Mouse (Mus musculus): Measurements from ENCODE around the gene Slc35a3. TPM values are rescaled to one million over a fixed set of nuclear protein-coding genes. Genes with fewer than 3 reads are reported as not detected.
A peak's percentile ranks its signal among the peaks of the same experiment; 100 is the strongest.

Slc35a3 gene
- total and polyA plus RNA-seq, 3 experiments, result 19.2 to 20.3 TPM; not detected in 1

DNA sequence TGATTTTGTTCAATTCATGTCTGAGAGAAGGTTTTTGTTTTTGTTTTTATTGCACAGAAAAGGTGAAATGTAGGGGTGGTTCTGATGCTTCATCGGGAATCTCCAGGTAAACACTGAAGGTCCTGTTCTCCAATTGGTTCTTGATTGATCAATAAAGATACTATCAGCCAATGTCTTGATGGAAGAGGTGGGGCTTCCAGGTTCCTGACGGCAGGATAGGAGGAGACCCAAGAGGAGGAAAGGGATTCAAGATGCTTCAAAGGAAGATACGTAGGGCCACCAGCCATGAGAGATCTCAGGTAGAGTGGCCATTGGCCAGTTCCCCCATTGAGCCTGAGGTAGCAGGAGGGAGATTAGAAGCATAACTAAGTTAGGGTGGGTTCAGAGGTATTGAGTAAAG lies 6.3 kb upstream of the Slc35a3 start:
- DNase-seq (ENCODE audit: low read depth, low spot score), result no peak
- H3K9me3 ChIP-seq (replicated peaks; ENCODE audit: insufficient read depth, low read length), result no peaks in the 10 kb centered on the region
- H3K79me2 ChIP-seq (ENCODE audit: control insufficient read depth, insufficient read depth, low read length, poor library complexity), result no peaks in the 10 kb centered on the region
- H3K4me1 ChIP-seq (ENCODE audit: control insufficient read depth in 1 of 2, insufficient read depth in 2 of 2, low read length in 2 of 2), result peaks cover 3% of the 10 kb centered on the region in 2 experiments; a peak in 2 of 4 replicates
- no peak overlapping the region for H3K27ac ChIP-seq (ENCODE audit: control insufficient read depth, low read depth, low read length)
- TF ChIP-seq NELFE (IDR thresholded peaks at IDR 0.05; ENCODE audit: low read depth, low read length) (no peak), TCF12 (IDR thresholded peaks at IDR 0.05; ENCODE audit: low read depth, low read length) (no peak), MAZ (IDR thresholded peaks at IDR 0.05; ENCODE audit: low read depth, low read length) (no peak), JUND (IDR thresholded peaks at IDR 0.05; ENCODE audit: low read depth, low read length) (no peak), CHD1 (IDR thresholded peaks at IDR 0.05; ENCODE audit: low read depth, low read length) (no peak), SIN3A (IDR thresholded peaks at IDR 0.05; ENCODE audit: low read length) (no peak), MXI1 (IDR thresholded peaks at IDR 0.05; ENCODE audit: low read depth, low read length) (no peak), POLR2A (IDR thresholded peaks at IDR 0.05; ENCODE audit: control insufficient read depth in 1 of 2, insufficient read depth in 1 of 2, low read depth in 1 of 2, low read length in 2 of 2, poor library complexity in 1 of 2) (no peak), MAFK (IDR thresholded peaks at IDR 0.05; ENCODE audit: borderline replicate concordance, low read depth, low read length) (no peak), RAD21 (IDR thresholded peaks at IDR 0.05; ENCODE audit: low read depth, low read length) (no peak), BHLHE40 (IDR thresholded peaks at IDR 0.05; ENCODE audit: borderline replicate concordance, low read depth, low read length) (no peak), GATA1 (IDR thresholded peaks at IDR 0.05; ENCODE audit: low read depth, low read length) (no peak)
- H3K9ac ChIP-seq (ENCODE audit: control insufficient read depth, low read depth, low read length, poor library complexity, severe bottlenecking), result no peak overlapping the region
- no peaks in the 10 kb centered on the region for H3K27me3 ChIP-seq (ENCODE audit: control insufficient read depth in 1 of 2, insufficient read depth in 2 of 2, low read length in 2 of 2)
- H3K4me3 ChIP-seq (ENCODE audit: control insufficient read depth in 1 of 2, insufficient read depth in 1 of 2, low read depth in 2 of 2, low read length in 2 of 2), result no peak overlapping the region
- peaks cover 0 to 3% of the 10 kb centered on the region in 2 experiments; a peak in 1 of 4 replicates for H3K36me3 ChIP-seq (ENCODE audit: control insufficient read depth in 1 of 2, insufficient read depth in 2 of 2, low read length in 2 of 2)

DNA sequence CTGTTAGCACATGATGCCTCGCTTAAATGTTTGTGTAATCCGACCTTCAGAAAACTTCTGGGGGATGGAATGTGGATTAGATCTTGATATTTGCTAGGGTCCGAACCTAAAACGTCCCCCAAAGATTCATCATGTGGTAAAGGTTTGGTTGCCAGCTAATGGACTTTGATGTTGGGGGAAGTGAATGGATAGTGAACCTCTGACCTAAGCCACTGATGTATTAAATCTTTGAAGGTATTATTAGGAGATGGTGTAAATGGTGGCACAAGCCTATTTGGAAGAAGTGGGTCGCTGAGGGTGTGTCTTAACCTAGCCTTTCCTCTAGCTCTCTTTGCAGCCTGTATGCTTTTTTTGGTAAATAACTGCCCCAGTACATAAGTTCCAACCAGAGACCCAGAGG lies 400 bp upstream of the Slc35a3 start:
- peak overlapping the region; percentile 94 for H3K9ac ChIP-seq (ENCODE audit: control insufficient read depth, low read depth, low read length, poor library complexity, severe bottlenecking)
- no peak overlapping the region for H3K27ac ChIP-seq (ENCODE audit: control insufficient read depth, low read depth, low read length)
- H3K4me3 ChIP-seq (ENCODE audit: control insufficient read depth in 1 of 2, insufficient read depth in 1 of 2, low read depth in 2 of 2, low read length in 2 of 2), result peak overlapping the region; percentile 92 to 93
- H3K4me1 ChIP-seq (ENCODE audit: control insufficient read depth in 1 of 2, insufficient read depth in 2 of 2, low read length in 2 of 2), result peaks cover 4 to 17% of the 10 kb centered on the region in 2 experiments; a peak in 3 of 4 replicates
- no peaks in the 10 kb centered on the region for H3K9me3 ChIP-seq (replicated peaks; ENCODE audit: insufficient read depth, low read length)
- H3K36me3 ChIP-seq (ENCODE audit: control insufficient read depth in 1 of 2, insufficient read depth in 2 of 2, low read length in 2 of 2), result peaks cover 0 to 9% of the 10 kb centered on the region in 2 experiments; a peak in 2 of 4 replicates
- peaks cover 23% of the 10 kb centered on the region for H3K79me2 ChIP-seq (ENCODE audit: control insufficient read depth, insufficient read depth, low read length, poor library complexity)
- TF ChIP-seq MAFK (IDR thresholded peaks at IDR 0.05; ENCODE audit: borderline replicate concordance, low read depth, low read length) (no peak), MXI1 (IDR thresholded peaks at IDR 0.05; ENCODE audit: low read depth, low read length) (no peak), ZKSCAN1 (IDR thresholded peaks at IDR 0.05; ENCODE audit: low read depth, low read length) (no peak), E2F4 (IDR thresholded peaks at IDR 0.05; ENCODE audit: borderline replicate concordance, low read depth, low read length) (no peak), JUND (IDR thresholded peaks at IDR 0.05; ENCODE audit: low read depth, low read length) (no peak), CHD2 (IDR thresholded peaks at IDR 0.05; ENCODE audit: low read length) (no peak), NELFE (IDR thresholded peaks at IDR 0.05; ENCODE audit: low read depth, low read length) (no peak), GABPA (IDR thresholded peaks at IDR 0.05; ENCODE audit: low read depth, low read length) (no peak), MEF2A (IDR thresholded peaks at IDR 0.05; ENCODE audit: extremely low read depth, insufficient replicate concordance, low read depth, low read length, poor library complexity, severe bottlenecking) (no peak), RAD21 (IDR thresholded peaks at IDR 0.05; ENCODE audit: low read depth, low read length) (no peak), TCF12 (IDR thresholded peaks at IDR 0.05; ENCODE audit: low read depth, low read length) (no peak), ETS1 (IDR thresholded peaks at IDR 0.05; ENCODE audit: low read depth, low read length) (no peak), MYB (IDR thresholded peaks at IDR 0.05; ENCODE audit: low read depth, low read length) (no peak), CHD1 (IDR thresholded peaks at IDR 0.05; ENCODE audit: low read depth, low read length) (no peak), POLR2A (IDR thresholded peaks at IDR 0.05; ENCODE audit: control insufficient read depth in 1 of 2, insufficient read depth in 1 of 2, low read depth in 1 of 2, low read length in 2 of 2, poor library complexity in 1 of 2) (no peak), ZMIZ1 (IDR thresholded peaks at IDR 0.05; ENCODE audit: low read depth, low read length) (no peak), ZNF384 (IDR thresholded peaks at IDR 0.05; ENCODE audit: low read depth, low read length) (no peak), GATA1 (IDR thresholded peaks at IDR 0.05; ENCODE audit: low read depth, low read length) (no peak), HCFC1 (IDR thresholded peaks at IDR 0.05; ENCODE audit: low read depth, low read length) (no peak)
- peak; percentile 23 for DNase-seq (ENCODE audit: low read depth, low spot score)
- no peaks in the 10 kb centered on the region for H3K27me3 ChIP-seq (ENCODE audit: control insufficient read depth in 1 of 2, insufficient read depth in 2 of 2, low read length in 2 of 2)
